Mouse (Mus musculus): ENCODE measurements around the gene Stat4.

Gene Stat4

GRCm38 (mm10) chr1:51986848-51987247 lies at the start of gene Stat4:
TSS of gene Stat4 (plus strand) at chr1:51987148.
- no peak for DNase-seq

GRCm38 (mm10) chr1:51938357-51938756 lies 48.6 kb upstream of the Stat4 start:
- no peak for DNase-seq

GRCm38 (mm10) chr1:51944755-51945154 lies 42.2 kb upstream of the Stat4 start:
- peak; percentile 55 to 56 for DNase-seq

GRCm38 (mm10) chr1:51947116-51947515 lies 39.8 kb upstream of the Stat4 start:
- DNase-seq = no peak

GRCm38 (mm10) chr1:51964647-51965046 lies 22.3 kb upstream of the Stat4 start:
- no peak for DNase-seq

GRCm38 (mm10) chr1:51968994-51969393 lies 18.0 kb upstream of the Stat4 start:
- no peak for DNase-seq

- DNase-seq = no peak
Observed at GRCm38 (mm10) chr1:51970182-51970581, 16.8 kb upstream of the Stat4 start.

- DNase-seq = no peak
Observed at GRCm38 (mm10) chr1:51975589-51975988, 11.4 kb upstream of the Stat4 start.

- no peak for DNase-seq
Observed at GRCm38 (mm10) chr1:51979048-51979447, 7.9 kb upstream of the Stat4 start.

- DNase-seq = no peak
Observed at GRCm38 (mm10) chr1:51991983-51992609, 5.1 kb downstream of the Stat4 start.

GRCm38 (mm10) chr1:51996056-51996455 lies 9.1 kb downstream of the Stat4 start:
- peak; percentile 62 to 69 for DNase-seq

GRCm38 (mm10) chr1:51996751-51997659 lies 10.1 kb downstream of the Stat4 start:
- DNase-seq = peak; percentile 26 to 50

- peak; percentile 56 to 60 for DNase-seq
Observed at GRCm38 (mm10) chr1:51998542-51998941, 11.6 kb downstream of the Stat4 start.

- DNase-seq = peak; percentile 86 to 88
Observed at GRCm38 (mm10) chr1:52004096-52004495, 17.1 kb downstream of the Stat4 start.

- peak; percentile 23 to 39 for DNase-seq
Observed at GRCm38 (mm10) chr1:52008443-52008842, 21.5 kb downstream of the Stat4 start.

- DNase-seq = peak in 1 of 2 experiments; percentile 7
Observed at GRCm38 (mm10) chr1:52008947-52009346, 22.0 kb downstream of the Stat4 start.

- no peak for DNase-seq
Observed at GRCm38 (mm10) chr1:52010741-52011140, 23.8 kb downstream of the Stat4 start.

GRCm38 (mm10) chr1:52011227-52011626 lies 24.3 kb downstream of the Stat4 start:
- no peak for DNase-seq

- no peak for DNase-seq
Observed at GRCm38 (mm10) chr1:52012231-52012630, 25.3 kb downstream of the Stat4 start.

GRCm38 (mm10) chr1:52012757-52013156 lies 25.8 kb downstream of the Stat4 start:
- no peak for DNase-seq

- DNase-seq = no peak
Observed at GRCm38 (mm10) chr1:52019621-52020020, 32.7 kb downstream of the Stat4 start.

- no peak for DNase-seq
Observed at GRCm38 (mm10) chr1:52021936-52022725, 35.2 kb downstream of the Stat4 start.

- DNase-seq = no peak
Observed at GRCm38 (mm10) chr1:52028686-52029085, 41.7 kb downstream of the Stat4 start.
